Mouse (Mus musculus) embryonic facial prominence, embryonic 11.5 days (tissue): ENCODE measurements around the gene U2af2. TPM values are rescaled to one million over a fixed set of nuclear protein-coding genes. Genes with fewer than 3 reads are reported as not detected.
A peak's percentile ranks its signal among the peaks of the same experiment; 100 is the strongest.

Experiments used
- ATAC-seq: fragments of 200-750 bp; cut with Nextera tagmentation; replicated peaks from 2 replicates; pipeline ENCODE4 v1.8.0; 2017; ENCODE audit warnings: low read depth; ENCODE audit not compliant: insufficient number of reproducible peaks, low FRiP score, low TSS enrichment
- DNase-seq: peaks from one replicate; pipeline ENCODE4 v3.0.0-alpha.2; 2015; ENCODE audit warnings: low spot score
- H3K27ac ChIP-seq: fragments of 300-500 bp; sonication (generic); replicated peaks from 2 replicates; pipeline ENCODE4 v1.5.1; 2014; ENCODE audit warnings: mild to moderate bottlenecking, low read depth, low read length, control low read depth
- H3K27me3 ChIP-seq: fragments of 300-500 bp; sonication (generic); 2 replicates; pipeline ENCODE4 v1.6.1; 2014; ENCODE audit warnings: mild to moderate bottlenecking, low read length, moderate library complexity, mixed read lengths; ENCODE audit not compliant: control insufficient read depth, insufficient read depth
- H3K36me3 ChIP-seq: fragments of 300-500 bp; sonication (generic); replicated peaks from 2 replicates; pipeline ENCODE4 v1.6.1; 2014; ENCODE audit warnings: low read depth, mild to moderate bottlenecking, low read length, moderate library complexity, mixed read lengths; ENCODE audit not compliant: control insufficient read depth, insufficient read depth
- H3K4me1 ChIP-seq: fragments of 300-500 bp; sonication (generic); 2 replicates; pipeline ENCODE4 v1.6.1; 2014; ENCODE audit warnings: low read length, mixed read lengths; ENCODE audit not compliant: control insufficient read depth, insufficient read depth
- H3K4me2 ChIP-seq: fragments of 300-500 bp; sonication (generic); 2 replicates; pipeline ENCODE4 v1.6.1; 2014; ENCODE audit warnings: low read depth, mild to moderate bottlenecking, control low read depth, low read length, moderate library complexity
- H3K4me3 ChIP-seq: fragments of 300-500 bp; sonication (generic); 2 replicates; pipeline ENCODE4 v1.5.1; 2014; ENCODE audit warnings: low read depth, low read length, control low read depth
- H3K9ac ChIP-seq: fragments of 300-500 bp; sonication (generic); replicated peaks from 2 replicates; pipeline ENCODE4 v1.6.1; 2014; ENCODE audit warnings: mild to moderate bottlenecking, control low read depth, low read length
- H3K9me3 ChIP-seq: fragments of 300-500 bp; sonication (generic); replicated peaks from 2 replicates; pipeline ENCODE4 v1.6.1; 2016; ENCODE audit warnings: mild to moderate bottlenecking, low read length, inconsistent platforms, mixed read lengths; ENCODE audit not compliant: control insufficient read depth
- WGBS: fragments of 180-500 bp; shearing (Covaris S2); extraction: QIAGEN DNeasy Blood & Tissue Kit; methylation state at CpG from one replicate; pipeline ENCODE4 v1.1.7; 2014; 5-methylcytosine and 5-hydroxymethylcytosine counted together
- polyA plus RNA-seq: library from polyadenylated mRNA; unstranded; fragments of >200 nt; fragmentation: Nextera tagmentation; extraction: Ambion mirVana; gene quantifications from 2 replicates; pipeline ENCODE4 v1.2.1, GENCODE M21; 2014

The U2af2 gene
- polyA plus RNA-seq, 1 experiment from 2014 or later, result 156 TPM

- no peaks in the 10 kb centered on the region for H3K4me1 ChIP-seq
- no peak for ATAC-seq
- H3K27ac ChIP-seq, result no peak overlapping the region
- no peak overlapping the region for H3K9ac ChIP-seq
- H3K4me3 ChIP-seq, result no peak overlapping the region
- peaks cover 28% of the 10 kb centered on the region for H3K9me3 ChIP-seq
- 80% methylated on average over 46 of the region's 46 CpGs for WGBS
- peaks cover 50% of the 10 kb centered on the region for H3K36me3 ChIP-seq
- H3K4me2 ChIP-seq, result no peak overlapping the region
- no peaks in the 10 kb centered on the region for H3K27me3 ChIP-seq
- no peak for DNase-seq
These were observed 30.4 kb upstream of the U2af2 start for GRCm38 (mm10) chr7:5031496-5031895.

GRCm38 (mm10) chr7:5033818-5034217 is 28.1 kb upstream of the U2af2 start, which contains the start of gene 4632433K11Rik:
Gene 4632433K11Rik, plus strand, starts transcription at chr7:5034118.
- no peak within 1 kb of the TSS for H3K4me3 ChIP-seq

GRCm38 (mm10) chr7:5035628-5036027 is 26.3 kb upstream of the U2af2 start:
- no peak overlapping the region for H3K4me2 ChIP-seq
- H3K36me3 ChIP-seq, result peaks cover 26% of the 10 kb centered on the region
- WGBS, result 93% methylated on average over 17 of the region's 17 CpGs
- H3K9me3 ChIP-seq, result peaks cover 14% of the 10 kb centered on the region
- no peak overlapping the region for H3K4me3 ChIP-seq
- no peak overlapping the region for H3K27ac ChIP-seq
- no peak overlapping the region for H3K9ac ChIP-seq
- ATAC-seq, result no peak
- H3K27me3 ChIP-seq, result no peaks in the 10 kb centered on the region
- DNase-seq, result no peak
- no peaks in the 10 kb centered on the region for H3K4me1 ChIP-seq

More at GRCm38 (mm10) chr7:5033818-5034217, 28.1 kb upstream of the U2af2 start, which contains the start of gene 4632433K11Rik:
- Histone ChIP-seq H3K4me2 (no peak within 1 kb of the TSS), H3K9ac (no peak within 1 kb of the TSS), H3K27me3 (no peaks in the 10 kb centered on the region), H3K4me1 (no peaks in the 10 kb centered on the region), H3K36me3 (peaks cover 44% of the 10 kb centered on the region), H3K9me3 (peaks cover 28% of the 10 kb centered on the region), H3K27ac (no peak within 1 kb of the TSS)
- DNase-seq (no peak), ATAC-seq (no peak)
- 85% methylated on average over 3 of the region's 3 CpGs for WGBS

- no peaks in the 10 kb centered on the region for H3K4me1 ChIP-seq
- 92% methylated on average over 9 of the region's 9 CpGs for WGBS
- H3K9ac ChIP-seq, result no peak overlapping the region
- no peak overlapping the region for H3K4me3 ChIP-seq
- DNase-seq (no peak), ATAC-seq (no peak)
- H3K4me2 ChIP-seq, result no peak overlapping the region
- peaks cover 9% of the 10 kb centered on the region for H3K9me3 ChIP-seq
- no peaks in the 10 kb centered on the region for H3K27me3 ChIP-seq
- no peak overlapping the region for H3K27ac ChIP-seq
- H3K36me3 ChIP-seq, result peaks cover 21% of the 10 kb centered on the region
These were observed 25.8 kb upstream of the U2af2 start for GRCm38 (mm10) chr7:5036136-5036535.

- ATAC-seq (no peak), DNase-seq (no peak)
- no peaks in the 10 kb centered on the region for H3K4me1 ChIP-seq
- no peaks in the 10 kb centered on the region for H3K27me3 ChIP-seq
- no peak overlapping the region for H3K4me3 ChIP-seq
- H3K36me3 ChIP-seq, result peaks cover 12% of the 10 kb centered on the region
- no peak overlapping the region for H3K27ac ChIP-seq
- H3K4me2 ChIP-seq, result no peak overlapping the region
- H3K9me3 ChIP-seq, result no peaks in the 10 kb centered on the region
- no peak overlapping the region for H3K9ac ChIP-seq
- WGBS, result 89% methylated on average over 7 of the region's 7 CpGs
These were observed 24.9 kb upstream of the U2af2 start for GRCm38 (mm10) chr7:5037026-5037425.

GRCm38 (mm10) chr7:5037467-5037866 is 24.5 kb upstream of the U2af2 start:
- H3K4me3 ChIP-seq, result peak overlapping the region; percentile 57
- no peaks in the 10 kb centered on the region for H3K9me3 ChIP-seq
- DNase-seq, result no peak
- peaks cover 8% of the 10 kb centered on the region for H3K36me3 ChIP-seq
- ATAC-seq, result no peak
- H3K4me1 ChIP-seq, result no peaks in the 10 kb centered on the region
- 84% methylated on average over 8 of the region's 8 CpGs for WGBS
- no peak overlapping the region for H3K27ac ChIP-seq
- no peaks in the 10 kb centered on the region for H3K27me3 ChIP-seq
- H3K4me2 ChIP-seq, result peak overlapping the region; percentile 38; the same call in 1 of the 2 replicates
- H3K9ac ChIP-seq, result no peak overlapping the region

GRCm38 (mm10) chr7:5038109-5038732 is 23.7 kb upstream of the U2af2 start, which contains the start of gene Zfp784:
Gene Zfp784, minus strand, starts transcription at chr7:5038446.
- H3K36me3 ChIP-seq, result peaks cover 4% of the 10 kb centered on the region; the same call in 1 of the 2 replicates
- no peaks in the 10 kb centered on the region for H3K27me3 ChIP-seq
- peak; percentile 94 for ATAC-seq
- H3K4me3 ChIP-seq, result peak within 1 kb of the TSS; percentile 57
- peak within 1 kb of the TSS; percentile 82 for H3K9ac ChIP-seq
- WGBS, result under 1% methylated on average over 48 of the region's 48 CpGs
- peak within 1 kb of the TSS; percentile 87 for H3K27ac ChIP-seq
- DNase-seq, result peak; percentile 91
- H3K4me1 ChIP-seq, result no peaks in the 10 kb centered on the region
- H3K9me3 ChIP-seq, result no peaks in the 10 kb centered on the region
- H3K4me2 ChIP-seq, result peak within 1 kb of the TSS; percentile 45

GRCm38 (mm10) chr7:5038940-5039339 is 23.0 kb upstream of the U2af2 start:
- H3K27me3 ChIP-seq, result no peaks in the 10 kb centered on the region
- H3K4me3 ChIP-seq, result peak overlapping the region; percentile 57
- WGBS, result 41% methylated on average over 5 of the region's 5 CpGs
- no peak overlapping the region for H3K27ac ChIP-seq
- H3K36me3 ChIP-seq, result peaks cover 4% of the 10 kb centered on the region; the same call in 1 of the 2 replicates
- no peak for ATAC-seq
- H3K9me3 ChIP-seq, result no peaks in the 10 kb centered on the region
- H3K9ac ChIP-seq, result peak overlapping the region; percentile 82
- H3K4me1 ChIP-seq, result no peaks in the 10 kb centered on the region
- H3K4me2 ChIP-seq, result peak overlapping the region; percentile 45
- no peak for DNase-seq
